Mouse (Mus musculus) neural tube, embryonic 12.5 days (tissue): ENCODE data around the gene Eps15. TPM values are rescaled to one million over a fixed set of nuclear protein-coding genes. Genes with fewer than 3 reads are reported as not detected.

ENCODE experiments used
- ATAC-seq: fragments of 200-750 bp; cut with Nextera tagmentation; 2 replicates; pipeline ENCODE4 v1.8.0; 2017; ENCODE audit warnings: low read depth, mild to moderate bottlenecking, moderate TSS enrichment, moderate library complexity; ENCODE audit not compliant: low FRiP score
- H3K27ac ChIP-seq: fragments of 300-500 bp; sonication (generic); 2 replicates; pipeline ENCODE4 v1.5.1; 2016
- H3K27me3 ChIP-seq: fragments of 300-500 bp; sonication (generic); replicated peaks from 2 replicates; pipeline ENCODE4 v1.6.1; 2016; ENCODE audit warnings: mild to moderate bottlenecking
- H3K36me3 ChIP-seq: fragments of 300-500 bp; sonication (generic); 2 replicates; pipeline ENCODE4 v1.6.1; 2016; ENCODE audit warnings: mild to moderate bottlenecking
- H3K4me1 ChIP-seq: fragments of 300-500 bp; sonication (generic); 2 replicates; pipeline ENCODE4 v1.6.1; 2016
- H3K4me2 ChIP-seq: fragments of 300-500 bp; sonication (generic); replicated peaks from 2 replicates; pipeline ENCODE4 v1.6.1; 2016; ENCODE audit warnings: mild to moderate bottlenecking
- H3K4me3 ChIP-seq: fragments of 300-500 bp; sonication (generic); 2 replicates; pipeline ENCODE4 v1.5.1; 2016
- H3K9ac ChIP-seq: fragments of 300-500 bp; sonication (generic); 2 replicates; pipeline ENCODE4 v1.6.1; 2016; ENCODE audit warnings: mild to moderate bottlenecking
- H3K9me3 ChIP-seq: fragments of 300-500 bp; sonication (generic); 2 replicates; pipeline ENCODE4 v1.6.1; 2016; ENCODE audit warnings: mild to moderate bottlenecking
- WGBS: fragments of 180-500 bp; shearing (Covaris S2); methylation state at CpG from one replicate; pipeline ENCODE4 v1.1.7; 2016; 5-methylcytosine and 5-hydroxymethylcytosine counted together
- polyA plus RNA-seq: library from polyadenylated mRNA; unstranded; fragments of >200 nt; fragmentation: Nextera tagmentation; extraction: Ambion mirVana; gene quantifications from 2 replicates; pipeline ENCODE4 v1.2.1, GENCODE M21; 2016

Eps15 gene
- polyA plus RNA-seq: 62.3 and 71.7 TPM in 2 replicates

GRCm38 (mm10) chr4:109279689-109280458 is at the start of gene Eps15:
Gene Eps15, plus strand, starts transcription at chr4:109280268.
- no peaks in the 10 kb centered on the region for H3K27me3 ChIP-seq
- H3K4me2 ChIP-seq: peak within 1 kb of the TSS; percentile 85
- peak within 1 kb of the TSS; percentile 87 for H3K4me3 ChIP-seq
- H3K4me1 ChIP-seq: peaks cover 7% of the 10 kb centered on the region; the same call in 1 of the 2 replicates
- H3K36me3 ChIP-seq: no peaks in the 10 kb centered on the region
- H3K9me3 ChIP-seq: no peaks in the 10 kb centered on the region
- no peak within 1 kb of the TSS for H3K27ac ChIP-seq
- WGBS: 3% methylated on average over 41 of the region's 44 CpGs
- peak within 1 kb of the TSS; percentile 76 for H3K9ac ChIP-seq
- peak; percentile 95 for ATAC-seq

- no peaks in the 10 kb centered on the region for H3K27me3 ChIP-seq
- no peaks in the 10 kb centered on the region for H3K9me3 ChIP-seq
- H3K4me3 ChIP-seq: no peak within 1 kb of the TSS
- H3K4me1 ChIP-seq: peaks cover 11% of the 10 kb centered on the region; the same call in 1 of the 2 replicates
- no peak within 1 kb of the TSS for H3K27ac ChIP-seq
- H3K9ac ChIP-seq: no peak within 1 kb of the TSS
- no peak within 1 kb of the TSS for H3K4me2 ChIP-seq
- WGBS: 80% methylated on average over 2 of the region's 2 CpGs
- H3K36me3 ChIP-seq: no peaks in the 10 kb centered on the region
- ATAC-seq: no peak
Measured at GRCm38 (mm10) chr4:109234185-109234584, 45.9 kb upstream of the Eps15 start, which contains the start of gene Calr4. Gene Calr4, plus strand, starts transcription at chr4:109234485.

- no peak overlapping the region for H3K4me2 ChIP-seq
- H3K4me3 ChIP-seq: no peak overlapping the region
- peaks cover 11% of the 10 kb centered on the region; the same call in 1 of the 2 replicates for H3K4me1 ChIP-seq
- H3K36me3 ChIP-seq: no peaks in the 10 kb centered on the region
- H3K27me3 ChIP-seq: no peaks in the 10 kb centered on the region
- H3K9me3 ChIP-seq: no peaks in the 10 kb centered on the region
- WGBS: 75% methylated on average over 9 of the region's 9 CpGs
- H3K27ac ChIP-seq: no peak overlapping the region
- H3K9ac ChIP-seq: no peak overlapping the region
- ATAC-seq: no peak
Measured at GRCm38 (mm10) chr4:109234806-109235350, 45.2 kb upstream of the Eps15 start.

GRCm38 (mm10) chr4:109236186-109236879 is 43.7 kb upstream of the Eps15 start:
- ATAC-seq: peak; percentile 42; the same call in 1 of the 2 replicates
- no peak overlapping the region for H3K27ac ChIP-seq

GRCm38 (mm10) chr4:109238428-109239268 is 41.4 kb upstream of the Eps15 start:
- Histone ChIP-seq H3K27me3 (no peaks in the 10 kb centered on the region), H3K36me3 (no peaks in the 10 kb centered on the region), H3K9me3 (no peaks in the 10 kb centered on the region), H3K4me2 (no peak overlapping the region), H3K4me3 (no peak overlapping the region), H3K4me1 (peaks cover 11% of the 10 kb centered on the region; the same call in 1 of the 2 replicates), H3K9ac (no peak overlapping the region), H3K27ac (no peak overlapping the region)
- ATAC-seq: no peak
- 84% methylated on average over 24 of the region's 24 CpGs for WGBS

More at GRCm38 (mm10) chr4:109236186-109236879, 43.7 kb upstream of the Eps15 start:
- Histone ChIP-seq H3K27me3 (no peaks in the 10 kb centered on the region), H3K9ac (no peak overlapping the region), H3K4me3 (no peak overlapping the region), H3K36me3 (no peaks in the 10 kb centered on the region), H3K4me1 (peaks cover 11% of the 10 kb centered on the region; the same call in 1 of the 2 replicates), H3K9me3 (no peaks in the 10 kb centered on the region), H3K4me2 (no peak overlapping the region)
- WGBS: 66% methylated on average over 7 of the region's 7 CpGs

- H3K27me3 ChIP-seq: no peaks in the 10 kb centered on the region
- H3K9ac ChIP-seq: no peak overlapping the region
- ATAC-seq: no peak
- H3K27ac ChIP-seq: no peak overlapping the region
- H3K4me2 ChIP-seq: no peak overlapping the region
- H3K9me3 ChIP-seq: no peaks in the 10 kb centered on the region
- H3K4me3 ChIP-seq: no peak overlapping the region
- H3K4me1 ChIP-seq: peaks cover 7% of the 10 kb centered on the region; the same call in 1 of the 2 replicates
- H3K36me3 ChIP-seq: no peaks in the 10 kb centered on the region
Measured at GRCm38 (mm10) chr4:109241221-109241620, 38.8 kb upstream of the Eps15 start.

- Histone ChIP-seq H3K27me3 (no peaks in the 10 kb centered on the region), H3K4me2 (no peak overlapping the region), H3K9ac (0 out of 2 replicates have a peak overlapping the region, but pooled peaks have one; percentile 21), H3K4me3 (no peak overlapping the region), H3K36me3 (no peaks in the 10 kb centered on the region), H3K9me3 (no peaks in the 10 kb centered on the region), H3K27ac (no peak overlapping the region), H3K4me1 (peaks cover under 1% of the 10 kb centered on the region; the same call in 1 of the 2 replicates)
- no peak for ATAC-seq
- 81% methylated on average over 4 of the region's 4 CpGs for WGBS
Measured at GRCm38 (mm10) chr4:109241934-109242333, 38.1 kb upstream of the Eps15 start.

GRCm38 (mm10) chr4:109244506-109244905 is 35.6 kb upstream of the Eps15 start:
- Histone ChIP-seq H3K27ac (no peak overlapping the region), H3K36me3 (no peaks in the 10 kb centered on the region)
- 88% methylated on average over 7 of the region's 7 CpGs for WGBS

GRCm38 (mm10) chr4:109245016-109245620 is 35.0 kb upstream of the Eps15 start:
- Histone ChIP-seq H3K4me1 (no peaks in the 10 kb centered on the region), H3K4me2 (no peak overlapping the region), H3K9me3 (no peaks in the 10 kb centered on the region), H3K27ac (no peak overlapping the region), H3K4me3 (no peak overlapping the region), H3K36me3 (no peaks in the 10 kb centered on the region), H3K27me3 (no peaks in the 10 kb centered on the region), H3K9ac (no peak overlapping the region)
- ATAC-seq: no peak
- WGBS: 85% methylated on average over 6 of the region's 6 CpGs

More at GRCm38 (mm10) chr4:109244506-109244905, 35.6 kb upstream of the Eps15 start:
- Histone ChIP-seq H3K9ac (no peak overlapping the region), H3K9me3 (no peaks in the 10 kb centered on the region), H3K4me2 (no peak overlapping the region), H3K27me3 (no peaks in the 10 kb centered on the region), H3K4me1 (no peaks in the 10 kb centered on the region), H3K4me3 (no peak overlapping the region)
- ATAC-seq: no peak

- no peak overlapping the region for H3K4me3 ChIP-seq
- no peaks in the 10 kb centered on the region for H3K9me3 ChIP-seq
- H3K27ac ChIP-seq: no peak overlapping the region
- no peak overlapping the region for H3K9ac ChIP-seq
- no peaks in the 10 kb centered on the region for H3K4me1 ChIP-seq
- no peaks in the 10 kb centered on the region for H3K36me3 ChIP-seq
- no peak for ATAC-seq
- 42% methylated on average over 3 of the region's 3 CpGs for WGBS
- no peaks in the 10 kb centered on the region for H3K27me3 ChIP-seq
- H3K4me2 ChIP-seq: no peak overlapping the region
Measured at GRCm38 (mm10) chr4:109251605-109252004, 28.5 kb upstream of the Eps15 start.

- no peak overlapping the region for H3K9ac ChIP-seq
- no peaks in the 10 kb centered on the region for H3K4me1 ChIP-seq
- ATAC-seq: no peak
- H3K27ac ChIP-seq: no peak overlapping the region
- 88% methylated on average over 4 of the region's 4 CpGs for WGBS
- no peak overlapping the region for H3K4me2 ChIP-seq
- no peaks in the 10 kb centered on the region for H3K9me3 ChIP-seq
- H3K27me3 ChIP-seq: no peaks in the 10 kb centered on the region
- no peaks in the 10 kb centered on the region for H3K36me3 ChIP-seq
- H3K4me3 ChIP-seq: no peak overlapping the region
Measured at GRCm38 (mm10) chr4:109252199-109252598, 27.9 kb upstream of the Eps15 start.
